Mouse (Mus musculus) heart, adult 2 months (tissue): ENCODE results near the gene Ifi47.

ENCODE experiments used
- CTCF ChIP-seq: fragments of 200-600 bp; IDR thresholded peaks from 2 replicates; pipeline ENCODE4 v1.8.1; 2022; ENCODE audit warnings: antibody characterized with exemption, mild to moderate bottlenecking, moderate library complexity
- EP300 ChIP-seq: fragments of 200-500 bp; IDR thresholded peaks from 2 replicates; pipeline ENCODE4 v1.6.1; 2011; ENCODE audit warnings: low read depth, low read length, control low read depth; ENCODE audit not compliant: insufficient read depth
- POLR2A ChIP-seq: fragments of 200-500 bp; IDR thresholded peaks from 2 replicates; pipeline ENCODE4 v1.6.1; 2011; ENCODE audit warnings: mild to moderate bottlenecking, low read depth, low read length, control low read depth; ENCODE audit not compliant: insufficient read depth

- TF ChIP-seq CTCF = no peak
- no peak for TF ChIP-seq POLR2A
- no peak for TF ChIP-seq EP300
Observed at GRCm38 (mm10) chr11:49112624-49113219, 36.3 kb downstream of the Ifi47 start.
